Mouse (Mus musculus) lung, embryonic 14.5 days (tissue): ENCODE measurements around the gene Rabl3. TPM values are rescaled to one million over a fixed set of nuclear protein-coding genes. Genes with fewer than 3 reads are reported as not detected.

Experiments used
- ATAC-seq: fragments of 200-750 bp; cut with Nextera tagmentation; 2 replicates; pipeline ENCODE4 v1.8.0; 2017; ENCODE audit warnings: mild to moderate bottlenecking, moderate TSS enrichment, moderate library complexity; ENCODE audit not compliant: insufficient read depth
- DNase-seq: peaks from one replicate; pipeline ENCODE4 v3.0.0-alpha.2; 2015
- H3K27ac ChIP-seq: fragments of 300-500 bp; sonication (generic); 2 replicates; pipeline ENCODE4 v1.5.1; 2014; ENCODE audit warnings: low read depth, mild to moderate bottlenecking, moderate library complexity
- H3K27me3 ChIP-seq: fragments of 300-500 bp; sonication (generic); 2 replicates; pipeline ENCODE4 v1.6.1; 2014; ENCODE audit warnings: low read length, control low read depth; ENCODE audit not compliant: insufficient read depth
- H3K36me3 ChIP-seq: fragments of 300-500 bp; sonication (generic); 2 replicates; pipeline ENCODE4 v1.6.1; 2014; ENCODE audit warnings: control low read depth; ENCODE audit not compliant: insufficient read depth
- H3K4me1 ChIP-seq: fragments of 300-500 bp; sonication (generic); 2 replicates; pipeline ENCODE4 v1.6.1; 2014; ENCODE audit warnings: antibody characterized with exemption, control low read depth; ENCODE audit not compliant: insufficient read depth
- H3K4me2 ChIP-seq: fragments of 300-500 bp; sonication (generic); 2 replicates; pipeline ENCODE4 v1.6.1; 2014; ENCODE audit warnings: mild to moderate bottlenecking
- H3K4me3 ChIP-seq: fragments of 300-500 bp; sonication (generic); 2 replicates; pipeline ENCODE4 v1.5.1; 2014; ENCODE audit warnings: low read depth, low read length
- H3K9ac ChIP-seq: fragments of 300-500 bp; sonication (generic); 2 replicates; pipeline ENCODE4 v1.6.1; 2014
- H3K9me3 ChIP-seq: fragments of 300-500 bp; sonication (generic); 2 replicates; pipeline ENCODE4 v1.6.1; 2016; ENCODE audit warnings: low read depth, low read length, control low read depth
- CTCF ChIP-seq: IDR thresholded peaks from 2 replicates; pipeline ENCODE4 v1.5.1; 2016; ENCODE audit warnings: antibody characterized with exemption, low read depth
- WGBS: fragments of 180-500 bp; shearing (Covaris S2); extraction: QIAGEN DNeasy Blood & Tissue Kit; methylation state at CpG from one replicate; pipeline ENCODE4 v1.1.7; 2014; 5-methylcytosine and 5-hydroxymethylcytosine counted together
- polyA plus RNA-seq: library from polyadenylated mRNA; unstranded; fragments of >200 nt; fragmentation: Nextera tagmentation; extraction: Ambion mirVana; gene quantifications from 2 replicates; pipeline ENCODE4 v1.2.1, GENCODE M21; 2014

Rabl3 gene
- polyA plus RNA-seq, result 24.2 and 27.8 TPM in 2 replicates

- H3K36me3 ChIP-seq, result peaks cover 26% of the 10 kb centered on the region
- TF ChIP-seq CTCF, result no peak
- peak within 1 kb of the TSS; percentile 73 for H3K4me2 ChIP-seq
- DNase-seq (peak; percentile 99), ATAC-seq (peak; percentile 99)
- peak within 1 kb of the TSS; percentile 79 for H3K4me3 ChIP-seq
- peak within 1 kb of the TSS; percentile 93 for H3K9ac ChIP-seq
- WGBS, result 1% methylated on average over 41 of the region's 41 CpGs
- no peaks in the 10 kb centered on the region for H3K4me1 ChIP-seq
- H3K27me3 ChIP-seq, result no peaks in the 10 kb centered on the region
- peak within 1 kb of the TSS; percentile 86 for H3K27ac ChIP-seq
- H3K9me3 ChIP-seq, result no peaks in the 10 kb centered on the region
Measured at GRCm38 (mm10) chr16:37539611-37540580, at the start of gene Rabl3, which contains the start of gene Gtf2e1. Gene Rabl3 (plus strand): TSS chr16:37539885. Gene Gtf2e1 (minus strand): TSS chr16:37539789.

GRCm38 (mm10) chr16:37495017-37495416 lies 44.7 kb upstream of the Rabl3 start:
- 74% methylated on average over 6 of the region's 6 CpGs for WGBS
- no peaks in the 10 kb centered on the region for H3K27me3 ChIP-seq
- H3K36me3 ChIP-seq, result no peaks in the 10 kb centered on the region
- H3K4me3 ChIP-seq, result no peak overlapping the region
- TF ChIP-seq CTCF, result no peak
- no peaks in the 10 kb centered on the region for H3K9me3 ChIP-seq
- DNase-seq, result no peak
- no peaks in the 10 kb centered on the region for H3K4me1 ChIP-seq
- no peak overlapping the region for H3K9ac ChIP-seq
- H3K4me2 ChIP-seq, result no peak overlapping the region
- H3K27ac ChIP-seq, result no peak overlapping the region
- no peak for ATAC-seq

- Histone ChIP-seq H3K4me2 (no peak overlapping the region), H3K9ac (no peak overlapping the region), H3K4me3 (no peak overlapping the region), H3K27me3 (no peaks in the 10 kb centered on the region), H3K4me1 (no peaks in the 10 kb centered on the region), H3K36me3 (no peaks in the 10 kb centered on the region), H3K9me3 (no peaks in the 10 kb centered on the region), H3K27ac (no peak overlapping the region)
- 67% methylated on average over 9 of the region's 9 CpGs for WGBS
- no peak for DNase-seq
- no peak for TF ChIP-seq CTCF
- no peak for ATAC-seq
Measured at GRCm38 (mm10) chr16:37498581-37498980, 41.1 kb upstream of the Rabl3 start.

- Histone ChIP-seq H3K27me3 (no peaks in the 10 kb centered on the region), H3K4me1 (no peaks in the 10 kb centered on the region), H3K4me2 (no peak overlapping the region), H3K4me3 (no peak overlapping the region), H3K36me3 (no peaks in the 10 kb centered on the region), H3K9me3 (no peaks in the 10 kb centered on the region), H3K9ac (no peak overlapping the region), H3K27ac (no peak overlapping the region)
- ATAC-seq, result no peak
- TF ChIP-seq CTCF, result no peak; the same call in 1 of the 2 replicates
- no peak for DNase-seq
- 45% methylated on average over 1 of the region's 1 CpGs for WGBS
Measured at GRCm38 (mm10) chr16:37504517-37504916, 35.2 kb upstream of the Rabl3 start.

GRCm38 (mm10) chr16:37506751-37507150 lies 32.9 kb upstream of the Rabl3 start:
- WGBS, result 66% methylated on average over 9 of the region's 9 CpGs
- ATAC-seq, result no peak
- no peak for TF ChIP-seq CTCF

GRCm38 (mm10) chr16:37511489-37511888 lies 28.2 kb upstream of the Rabl3 start:
- ATAC-seq (no peak), DNase-seq (no peak)
- Histone ChIP-seq H3K27me3 (no peaks in the 10 kb centered on the region), H3K9ac (no peak overlapping the region), H3K9me3 (no peaks in the 10 kb centered on the region), H3K4me2 (no peak overlapping the region), H3K36me3 (peaks cover 38% of the 10 kb centered on the region), H3K4me1 (no peaks in the 10 kb centered on the region), H3K27ac (no peak overlapping the region), H3K4me3 (no peak overlapping the region)
- no peak for TF ChIP-seq CTCF
- 92% methylated on average over 15 of the region's 15 CpGs for WGBS

More at GRCm38 (mm10) chr16:37506751-37507150, 32.9 kb upstream of the Rabl3 start:
- Histone ChIP-seq H3K4me3 (no peak overlapping the region), H3K27me3 (no peaks in the 10 kb centered on the region), H3K4me1 (no peaks in the 10 kb centered on the region), H3K36me3 (peaks cover 16% of the 10 kb centered on the region), H3K9me3 (no peaks in the 10 kb centered on the region), H3K9ac (no peak overlapping the region), H3K4me2 (no peak overlapping the region), H3K27ac (no peak overlapping the region)
- no peak for DNase-seq

GRCm38 (mm10) chr16:37514644-37515043 lies 25.0 kb upstream of the Rabl3 start:
- Histone ChIP-seq H3K36me3 (peaks cover 43% of the 10 kb centered on the region), H3K27me3 (no peaks in the 10 kb centered on the region), H3K4me2 (no peak overlapping the region), H3K4me1 (no peaks in the 10 kb centered on the region), H3K9me3 (no peaks in the 10 kb centered on the region), H3K4me3 (no peak overlapping the region), H3K27ac (no peak overlapping the region), H3K9ac (no peak overlapping the region)
- DNase-seq (no peak), ATAC-seq (no peak)
- 86% methylated on average over 8 of the region's 8 CpGs for WGBS
- TF ChIP-seq CTCF, result no peak
